Mouse (Mus musculus) midbrain, embryonic 12.5 days (tissue): ENCODE measurements at regions not wholly inside any gene's neighbourhood (a gene's known extent, or its start where the extent isn't known, plus 50 kb on each side); places are given as distances from the start of the nearest gene placed in this dataset.

Experiments used
- ATAC-seq: fragments of 200-750 bp; cut with Nextera tagmentation; 2 replicates; pipeline ENCODE4 v1.8.0; 2017; ENCODE audit warnings: low read depth, moderate TSS enrichment, moderate library complexity; ENCODE audit not compliant: low FRiP score
- H3K27ac ChIP-seq: fragments of 300-500 bp; sonication (generic); replicated peaks from 2 replicates; pipeline ENCODE4 v1.5.1; 2016; ENCODE audit warnings: mild to moderate bottlenecking
- H3K27me3 ChIP-seq: fragments of 300-500 bp; sonication (generic); 2 replicates; pipeline ENCODE4 v1.6.1; 2016; ENCODE audit warnings: mild to moderate bottlenecking
- H3K36me3 ChIP-seq: fragments of 300-500 bp; sonication (generic); 2 replicates; pipeline ENCODE4 v1.6.1; 2016
- H3K4me1 ChIP-seq: fragments of 300-500 bp; sonication (generic); 2 replicates; pipeline ENCODE4 v1.6.1; 2016
- H3K4me2 ChIP-seq: fragments of 300-500 bp; sonication (generic); replicated peaks from 2 replicates; pipeline ENCODE4 v1.6.1; 2016; ENCODE audit warnings: mild to moderate bottlenecking, moderate library complexity
- H3K4me3 ChIP-seq: fragments of 300-500 bp; sonication (generic); 2 replicates; pipeline ENCODE4 v1.5.1; 2016; ENCODE audit warnings: mild to moderate bottlenecking
- H3K9ac ChIP-seq: fragments of 300-500 bp; sonication (generic); replicated peaks from 2 replicates; pipeline ENCODE4 v1.6.1; 2016; ENCODE audit warnings: mild to moderate bottlenecking, moderate library complexity
- H3K9me3 ChIP-seq: fragments of 300-500 bp; sonication (generic); 2 replicates; pipeline ENCODE4 v1.6.1; 2016; ENCODE audit warnings: mild to moderate bottlenecking
- WGBS: fragments of 180-500 bp; shearing (Covaris S2); methylation state at CpG from one replicate; pipeline ENCODE4 v1.1.7; 2016; 5-methylcytosine and 5-hydroxymethylcytosine counted together

GRCm38 (mm10) chr1:137650629-137651028 lies 524.9 kb downstream of the Ptprc start:
- H3K4me3 ChIP-seq, result no peak overlapping the region
- no peaks in the 10 kb centered on the region for H3K9me3 ChIP-seq
- H3K36me3 ChIP-seq, result no peaks in the 10 kb centered on the region
- H3K27me3 ChIP-seq, result no peaks in the 10 kb centered on the region
- no peak overlapping the region for H3K4me2 ChIP-seq
- no peak overlapping the region for H3K9ac ChIP-seq
- 64% methylated on average over 3 of the region's 3 CpGs for WGBS
- H3K27ac ChIP-seq, result no peak overlapping the region
- ATAC-seq, result no peak
- peaks cover 7% of the 10 kb centered on the region; the same call in 1 of the 2 replicates for H3K4me1 ChIP-seq

DNA sequence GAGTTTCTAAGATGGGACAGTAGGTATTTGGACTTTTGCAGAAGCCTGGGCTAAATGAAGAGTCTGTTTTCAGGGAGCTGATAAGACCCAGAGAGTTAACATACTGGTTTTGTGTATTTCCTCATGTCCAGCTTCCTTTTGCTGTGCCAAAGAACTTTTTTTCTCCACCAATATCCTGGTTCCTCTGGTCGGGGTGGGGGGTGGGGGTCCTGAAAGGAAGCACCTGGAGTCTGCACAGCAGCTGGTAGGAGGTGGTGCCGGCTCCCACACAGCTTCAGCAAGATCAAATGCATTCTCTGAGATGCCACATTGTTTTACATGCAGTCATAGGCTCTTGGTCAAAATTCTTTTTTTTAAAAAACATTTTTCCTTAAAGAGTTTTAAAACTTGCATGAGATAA lies 525.4 kb downstream of the Ptprc start:
- no peak overlapping the region for H3K9ac ChIP-seq
- no peak overlapping the region for H3K4me3 ChIP-seq
- no peak for ATAC-seq
- WGBS, result 29% methylated on average over 2 of the region's 2 CpGs
- H3K4me2 ChIP-seq, result no peak overlapping the region
- no peaks in the 10 kb centered on the region for H3K27me3 ChIP-seq
- H3K4me1 ChIP-seq, result peaks cover 7% of the 10 kb centered on the region; the same call in 1 of the 2 replicates
- H3K9me3 ChIP-seq, result no peaks in the 10 kb centered on the region
- H3K36me3 ChIP-seq, result no peaks in the 10 kb centered on the region
- no peak overlapping the region for H3K27ac ChIP-seq

DNA sequence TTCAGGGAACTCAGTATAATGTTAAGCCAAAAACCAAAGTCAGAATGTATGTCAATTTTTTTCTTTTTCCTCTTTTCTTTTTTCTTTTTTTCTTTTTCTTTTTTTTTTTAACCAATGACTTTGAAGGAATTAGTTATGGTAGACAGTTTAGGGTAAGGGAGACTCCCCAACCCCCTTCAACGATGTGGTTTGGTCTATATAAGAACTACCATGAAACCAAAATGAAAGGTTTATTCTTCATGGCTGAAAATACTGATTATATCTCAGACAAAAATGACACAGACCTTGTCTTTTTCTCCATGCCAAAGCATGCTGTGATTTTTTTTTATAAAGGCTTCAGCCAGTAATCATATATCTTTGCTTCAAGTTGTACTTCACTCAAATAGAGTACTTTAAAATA lies 526.7 kb downstream of the Ptprc start:
- Histone ChIP-seq H3K9ac (no peak overlapping the region), H3K27me3 (no peaks in the 10 kb centered on the region), H3K27ac (no peak overlapping the region), H3K4me3 (no peak overlapping the region), H3K4me2 (no peak overlapping the region), H3K36me3 (no peaks in the 10 kb centered on the region), H3K4me1 (peaks cover 4% of the 10 kb centered on the region; the same call in 1 of the 2 replicates), H3K9me3 (no peaks in the 10 kb centered on the region)
- 73% methylated on average over 1 of the region's 1 CpGs for WGBS
- no peak for ATAC-seq

DNA sequence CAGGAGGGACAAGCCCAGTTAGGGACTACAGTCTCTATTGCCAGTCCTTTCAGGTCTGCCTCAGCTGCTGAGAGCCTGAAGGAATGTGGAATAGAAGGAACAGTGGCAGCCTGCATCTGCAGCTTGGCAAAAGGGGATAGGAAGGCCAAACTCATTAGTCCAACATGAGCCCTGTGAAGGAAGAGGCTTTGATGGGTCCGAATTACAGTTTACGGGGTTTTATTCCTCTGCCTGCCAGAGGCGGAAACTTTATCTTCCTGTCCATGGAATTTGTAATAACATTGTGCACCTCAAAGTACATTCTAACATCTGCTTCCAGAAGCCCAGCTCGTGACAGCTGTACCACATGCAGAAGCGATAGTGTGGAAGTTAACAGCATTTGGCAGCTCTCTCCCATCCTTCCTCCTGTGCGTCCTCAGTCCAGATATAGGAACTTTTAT lies 530.9 kb downstream of the Ptprc start:
- Histone ChIP-seq H3K36me3 (no peaks in the 10 kb centered on the region), H3K4me1 (0 out of 2 replicates have a peak, but pooled peaks cover 3% of the 10 kb centered on the region), H3K4me2 (no peak overlapping the region), H3K27me3 (no peaks in the 10 kb centered on the region), H3K27ac (no peak overlapping the region), H3K9me3 (no peaks in the 10 kb centered on the region), H3K4me3 (no peak overlapping the region), H3K9ac (no peak overlapping the region)
- ATAC-seq, result no peak
- WGBS, result 83% methylated on average over 6 of the region's 6 CpGs

GRCm38 (mm10) chr1:137643508-137643907 lies 532.0 kb downstream of the Ptprc start:
- no peak for ATAC-seq
- Histone ChIP-seq H3K4me1 (0 out of 2 replicates have a peak, but pooled peaks cover 3% of the 10 kb centered on the region), H3K27me3 (no peaks in the 10 kb centered on the region), H3K9ac (no peak overlapping the region), H3K9me3 (no peaks in the 10 kb centered on the region), H3K4me2 (no peak overlapping the region), H3K4me3 (no peak overlapping the region), H3K36me3 (no peaks in the 10 kb centered on the region), H3K27ac (no peak overlapping the region)
- 87% methylated on average over 1 of the region's 1 CpGs for WGBS

DNA sequence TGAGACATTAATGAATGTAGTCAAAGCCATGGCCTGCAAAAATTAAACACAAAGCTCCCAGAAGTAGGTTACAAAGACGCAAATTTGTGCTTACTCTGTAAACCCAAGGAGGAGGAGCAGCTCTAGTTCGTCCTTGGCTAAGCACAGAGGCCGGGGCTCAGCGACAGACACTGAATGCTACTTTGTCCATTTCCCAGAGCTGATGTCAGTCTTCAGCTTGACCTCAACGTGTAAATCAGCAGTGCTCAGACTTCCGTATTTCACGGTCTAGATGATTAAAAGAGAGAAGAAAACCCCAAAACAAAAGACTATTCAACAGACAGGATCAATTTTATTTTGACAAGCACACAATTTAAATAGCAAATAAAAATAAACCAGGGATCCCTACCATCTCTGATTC lies 534.7 kb downstream of the Ptprc start:
- no peaks in the 10 kb centered on the region for H3K27me3 ChIP-seq
- H3K4me2 ChIP-seq, result no peak overlapping the region
- 7% methylated on average over 7 of the region's 7 CpGs for whole genome bisulfite sequencing
- H3K9ac ChIP-seq, result no peak overlapping the region
- H3K9me3 ChIP-seq, result no peaks in the 10 kb centered on the region
- no peaks in the 10 kb centered on the region for H3K36me3 ChIP-seq
- no peak overlapping the region for H3K4me3 ChIP-seq
- H3K4me1 ChIP-seq, result peaks cover 14% of the 10 kb centered on the region
- ATAC-seq, result 0 out of 2 replicates have a peak, but pooled peaks have one; percentile 51
- H3K27ac ChIP-seq, result no peak overlapping the region

GRCm38 (mm10) chr1:137636947-137637346 lies 538.6 kb downstream of the Ptprc start:
- Histone ChIP-seq H3K27me3 (no peaks in the 10 kb centered on the region), H3K4me2 (no peak overlapping the region), H3K4me3 (no peak overlapping the region), H3K4me1 (peaks cover 17% of the 10 kb centered on the region), H3K9ac (no peak overlapping the region), H3K36me3 (no peaks in the 10 kb centered on the region), H3K27ac (peak overlapping the region; percentile 56), H3K9me3 (no peaks in the 10 kb centered on the region)
- 15% methylated on average over 3 of the region's 3 CpGs for WGBS
- no peak for ATAC-seq

GRCm38 (mm10) chr1:137636321-137636944 lies 539.1 kb downstream of the Ptprc start:
- Histone ChIP-seq H3K4me3 (no peak overlapping the region), H3K4me1 (peaks cover 17% of the 10 kb centered on the region), H3K27me3 (no peaks in the 10 kb centered on the region), H3K9ac (no peak overlapping the region), H3K27ac (peak overlapping the region; percentile 56), H3K36me3 (no peaks in the 10 kb centered on the region), H3K9me3 (no peaks in the 10 kb centered on the region), H3K4me2 (no peak overlapping the region)
- WGBS, result 9% methylated on average over 3 of the region's 3 CpGs
- no peak for ATAC-seq

DNA sequence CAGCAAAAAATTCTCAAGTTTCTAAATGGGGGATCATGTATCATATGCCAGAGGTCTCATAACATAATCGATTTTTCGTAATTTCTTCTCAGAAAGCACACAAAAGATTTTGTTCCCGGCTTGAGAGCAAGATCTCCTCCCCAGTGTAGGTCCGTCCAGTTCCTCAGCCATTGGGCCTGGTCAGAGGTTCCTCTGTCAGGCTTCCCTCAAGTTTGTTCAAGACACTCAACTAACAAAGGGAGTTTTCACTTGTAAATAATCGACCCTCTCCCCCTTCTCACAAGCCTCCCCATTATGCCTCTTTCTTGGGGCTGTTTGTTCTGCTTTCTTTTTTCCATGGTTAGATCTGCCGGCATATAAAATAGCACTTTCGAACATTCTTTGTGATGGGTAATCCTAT lies 539.7 kb downstream of the Ptprc start:
- no peak overlapping the region for H3K4me2 ChIP-seq
- H3K36me3 ChIP-seq, result no peaks in the 10 kb centered on the region
- no peaks in the 10 kb centered on the region for H3K27me3 ChIP-seq
- H3K27ac ChIP-seq, result peak overlapping the region; percentile 27; the same call in 1 of the 2 replicates
- peaks cover 16% of the 10 kb centered on the region for H3K4me1 ChIP-seq
- no peaks in the 10 kb centered on the region for H3K9me3 ChIP-seq
- H3K9ac ChIP-seq, result no peak overlapping the region
- no peak overlapping the region for H3K4me3 ChIP-seq
- peak; percentile 76 for ATAC-seq
- 16% methylated on average over 7 of the region's 7 CpGs for WGBS

DNA sequence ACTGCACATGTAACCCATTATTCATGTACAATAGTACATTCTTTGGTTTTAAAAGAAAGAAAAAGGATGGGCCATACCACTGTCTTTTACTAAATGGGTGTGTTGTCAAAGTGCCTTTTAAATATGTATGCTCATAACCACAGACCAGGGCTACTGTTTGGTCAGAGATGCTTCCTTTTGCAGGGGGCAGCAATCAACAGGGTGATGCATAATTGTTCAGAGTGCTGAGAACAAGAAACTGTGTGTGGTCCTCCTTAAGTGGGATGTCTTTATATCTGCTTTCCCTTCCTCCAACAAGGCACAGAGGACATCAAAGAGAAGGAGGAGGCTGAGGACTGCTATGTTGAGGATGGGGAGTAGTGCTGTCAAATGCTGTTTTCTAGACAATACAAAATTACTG lies 544.0 kb downstream of the Ptprc start:
- Histone ChIP-seq H3K4me3 (no peak overlapping the region), H3K27me3 (no peaks in the 10 kb centered on the region), H3K4me1 (peaks cover 8% of the 10 kb centered on the region), H3K27ac (no peak overlapping the region), H3K9ac (no peak overlapping the region), H3K4me2 (no peak overlapping the region), H3K9me3 (no peaks in the 10 kb centered on the region), H3K36me3 (no peaks in the 10 kb centered on the region)
- no peak for ATAC-seq

DNA sequence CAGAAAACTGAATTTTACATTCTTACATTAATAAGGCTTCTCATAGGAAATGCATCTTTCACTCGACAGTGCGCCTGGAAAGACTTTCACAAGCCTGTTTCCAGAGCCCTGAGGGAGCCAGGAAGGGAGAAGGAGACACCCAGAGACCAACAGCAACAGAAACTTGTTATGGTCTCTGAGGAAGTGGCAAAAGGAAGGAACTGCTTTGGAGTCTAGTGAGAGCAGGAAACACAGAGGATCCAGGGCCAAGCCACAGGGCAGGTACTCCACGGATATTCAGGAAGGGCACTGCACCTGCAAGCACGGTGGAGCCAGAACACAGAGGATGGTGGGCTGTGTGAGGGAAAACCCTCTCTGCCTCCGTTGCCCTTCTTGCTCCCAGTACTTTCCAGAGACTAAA lies 554.8 kb downstream of the Ptprc start:
- H3K36me3 ChIP-seq, result no peaks in the 10 kb centered on the region
- no peaks in the 10 kb centered on the region for H3K27me3 ChIP-seq
- 89% methylated on average over 5 of the region's 5 CpGs for whole genome bisulfite sequencing
- no peak overlapping the region for H3K9ac ChIP-seq
- no peak for ATAC-seq
- H3K9me3 ChIP-seq, result no peaks in the 10 kb centered on the region
- no peak overlapping the region for H3K4me2 ChIP-seq
- no peak overlapping the region for H3K27ac ChIP-seq
- no peak overlapping the region for H3K4me3 ChIP-seq
- H3K4me1 ChIP-seq, result no peaks in the 10 kb centered on the region

GRCm38 (mm10) chr1:137618231-137618630 lies 557.3 kb downstream of the Ptprc start:
- no peak for ATAC-seq
- Histone ChIP-seq H3K9ac (no peak overlapping the region), H3K27ac (no peak overlapping the region), H3K36me3 (no peaks in the 10 kb centered on the region), H3K9me3 (no peaks in the 10 kb centered on the region), H3K4me1 (no peaks in the 10 kb centered on the region), H3K4me3 (no peak overlapping the region), H3K4me2 (no peak overlapping the region), H3K27me3 (no peaks in the 10 kb centered on the region)
- WGBS, result 97% methylated on average over 2 of the region's 2 CpGs

DNA sequence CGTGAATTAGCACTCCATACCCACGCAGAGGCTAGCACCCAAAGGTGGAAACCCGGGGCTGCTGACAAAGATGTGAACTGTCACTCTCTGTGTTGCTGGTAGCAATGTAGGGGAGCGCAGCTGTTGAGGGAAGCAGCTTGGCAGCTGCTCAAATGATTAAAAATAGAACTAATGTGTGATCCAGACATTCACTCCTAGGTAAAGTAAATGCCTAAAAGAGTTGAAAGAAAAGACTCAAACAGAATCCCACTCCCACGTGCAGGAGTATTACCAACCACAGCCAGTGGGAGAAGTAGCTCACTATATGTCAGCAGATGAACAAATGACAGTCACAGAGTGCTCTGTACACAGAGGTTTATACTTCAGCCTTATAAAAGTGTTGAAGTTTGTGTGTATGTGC lies 558.0 kb downstream of the Ptprc start:
- Histone ChIP-seq H3K9ac (no peak overlapping the region), H3K36me3 (no peaks in the 10 kb centered on the region), H3K9me3 (no peaks in the 10 kb centered on the region), H3K27ac (no peak overlapping the region), H3K4me1 (no peaks in the 10 kb centered on the region), H3K4me2 (no peak overlapping the region), H3K4me3 (no peak overlapping the region), H3K27me3 (no peaks in the 10 kb centered on the region)
- WGBS, result 83% methylated on average over 5 of the region's 5 CpGs
- ATAC-seq, result no peak
